Mouse (Mus musculus) heart, adult 2 months (tissue): Measurements from ENCODE around the gene Hist1h2bg.
"Not testable (repeated sequence)": the region's sequence is repeated elsewhere in the genome, so short reads cannot be mapped to it uniquely, and the experiment has no call there.

Experiments
- CTCF ChIP-seq: fragments of 200-600 bp; IDR thresholded peaks from 2 replicates; pipeline ENCODE4 v1.8.1; 2022; ENCODE audit warnings: antibody characterized with exemption, mild to moderate bottlenecking, moderate library complexity
- EP300 ChIP-seq: fragments of 200-500 bp; IDR thresholded peaks from 2 replicates; pipeline ENCODE4 v1.6.1; 2011; ENCODE audit warnings: low read depth, low read length, control low read depth; ENCODE audit not compliant: insufficient read depth
- POLR2A ChIP-seq: fragments of 200-500 bp; IDR thresholded peaks from 2 replicates; pipeline ENCODE4 v1.6.1; 2011; ENCODE audit warnings: mild to moderate bottlenecking, low read depth, low read length, control low read depth; ENCODE audit not compliant: insufficient read depth

GRCm38 (mm10) chr13:23542225-23542980, 28.8 kb upstream of the Hist1h2bg start:
- TF ChIP-seq POLR2A, CTCF, EP300: not testable (repeated sequence)
